Mouse (Mus musculus) layer of hippocampus, adult 9-10 months (tissue): ENCODE data around the gene Gm20388.
A peak's percentile ranks its signal among the peaks of the same experiment; 100 is the strongest.

Source experiments
- DNase-seq: peaks from one replicate; pipeline ENCODE4 v3.0.0; 2022; ENCODE audit warnings: low spot score

Gene Gm20388

DNA sequence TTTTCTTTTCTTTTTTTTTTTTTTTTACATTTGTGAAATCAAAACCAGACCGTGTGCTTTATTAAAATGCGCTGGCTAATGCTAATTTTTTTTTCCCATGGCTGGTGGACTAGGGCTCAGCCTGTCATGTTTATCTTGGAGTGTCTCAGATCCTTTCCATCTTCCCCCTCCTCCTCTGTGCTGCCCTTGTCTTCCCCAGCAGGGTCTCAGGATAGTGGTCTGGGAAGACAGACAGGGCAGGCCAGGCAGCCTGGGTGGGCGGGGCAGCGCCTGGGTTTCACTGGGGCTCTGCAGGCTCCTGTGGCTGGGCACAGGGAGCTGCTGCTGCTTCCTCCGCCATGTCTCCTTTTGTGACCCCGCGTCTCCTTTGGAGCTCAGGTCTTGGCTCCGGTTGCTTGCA is 2191.6 kb downstream of the Gm20388 start:
- DNase-seq: no peak

DNA sequence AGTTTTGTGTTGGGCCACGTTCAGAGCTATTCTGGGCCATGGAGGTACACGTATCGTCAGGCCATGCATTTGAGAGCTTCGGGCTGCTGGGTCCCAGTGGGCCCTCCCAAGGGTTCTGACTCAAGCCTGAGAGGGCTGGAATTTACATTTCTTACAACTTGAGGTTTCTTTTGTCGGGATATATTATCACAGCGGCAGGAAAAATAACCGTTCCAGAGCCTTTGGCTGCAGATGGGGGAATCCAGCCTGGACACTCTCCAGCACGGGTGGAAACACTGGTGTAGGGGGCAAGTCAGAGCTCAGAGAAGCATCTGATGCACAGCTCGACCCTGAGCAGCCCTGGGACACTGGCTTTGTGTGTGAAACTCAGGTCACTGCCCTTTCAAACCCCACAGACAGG is 2192.6 kb downstream of the Gm20388 start:
- no peak for DNase-seq

- no peak for DNase-seq
These were observed 2194.0 kb downstream of the Gm20388 start for GRCm38 (mm10) chr8:122104658-122105057.

- DNase-seq: peak; percentile 39
These were observed 2195.6 kb downstream of the Gm20388 start for GRCm38 (mm10) chr8:122106270-122106669.

- DNase-seq: no peak
These were observed 2199.7 kb downstream of the Gm20388 start for GRCm38 (mm10) chr8:122110240-122110866.

GRCm38 (mm10) chr8:122110867-122111253 is 2200.2 kb downstream of the Gm20388 start:
- DNase-seq: no peak

GRCm38 (mm10) chr8:122111745-122112144 is 2201.1 kb downstream of the Gm20388 start:
- DNase-seq: no peak

DNA sequence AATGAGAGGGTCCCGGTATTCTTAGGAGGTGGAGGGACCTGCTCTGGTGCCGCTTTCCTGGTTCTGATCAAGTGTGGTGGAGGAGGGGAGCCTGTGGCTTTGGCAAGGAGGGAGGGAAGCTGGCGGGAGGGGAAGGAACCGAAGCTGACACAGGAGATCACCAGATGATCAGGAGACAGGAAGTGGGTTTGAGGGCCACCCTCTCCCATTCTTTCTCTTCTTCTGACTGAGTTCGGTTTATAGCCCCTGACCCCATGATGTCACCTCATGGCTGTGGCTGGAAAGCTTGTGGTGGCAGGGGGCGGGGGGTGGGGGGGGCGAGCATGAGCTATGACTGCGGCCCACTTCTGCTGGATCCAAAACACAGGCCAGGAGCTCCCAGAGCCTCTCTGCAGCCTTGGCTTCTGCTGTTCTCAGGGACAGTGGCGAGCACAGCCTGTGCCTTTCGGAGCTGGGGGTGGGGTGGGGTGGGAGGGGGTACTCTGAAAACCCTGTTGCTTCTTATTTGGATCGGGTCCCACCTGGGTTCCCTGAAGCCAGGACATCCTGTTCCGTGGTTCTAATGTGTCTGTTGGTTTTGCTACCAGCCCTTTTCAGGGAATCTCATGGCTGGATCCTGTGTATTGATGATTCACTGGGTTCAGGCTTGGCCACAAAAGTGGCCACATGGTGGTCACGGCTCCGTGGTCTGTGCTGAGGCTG is 2201.8 kb downstream of the Gm20388 start:
- DNase-seq: no peak

DNA sequence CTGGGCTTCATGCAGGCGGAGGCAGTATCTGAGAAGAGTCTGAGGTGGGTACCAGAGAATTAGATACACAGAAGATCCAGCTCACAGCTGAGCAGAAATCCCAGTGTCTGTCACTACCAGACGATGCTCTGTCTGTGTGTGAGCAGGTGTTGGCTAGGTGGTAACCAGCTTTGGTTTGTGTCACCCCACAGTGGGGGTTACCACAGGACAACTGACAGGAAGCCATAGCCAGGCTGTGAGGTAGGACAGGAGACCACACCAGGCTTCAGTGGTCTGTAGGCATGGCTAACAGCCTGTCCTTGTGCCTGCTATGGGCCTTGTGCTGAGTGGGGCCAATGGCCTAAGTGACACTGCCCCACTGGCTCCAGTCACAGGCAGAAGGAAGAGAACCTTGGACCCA is 2204.2 kb downstream of the Gm20388 start:
- DNase-seq: no peak

GRCm38 (mm10) chr8:122116716-122117357 is 2206.2 kb downstream of the Gm20388 start:
- no peak for DNase-seq

GRCm38 (mm10) chr8:122118097-122118496 is 2207.5 kb downstream of the Gm20388 start:
- no peak for DNase-seq

DNA sequence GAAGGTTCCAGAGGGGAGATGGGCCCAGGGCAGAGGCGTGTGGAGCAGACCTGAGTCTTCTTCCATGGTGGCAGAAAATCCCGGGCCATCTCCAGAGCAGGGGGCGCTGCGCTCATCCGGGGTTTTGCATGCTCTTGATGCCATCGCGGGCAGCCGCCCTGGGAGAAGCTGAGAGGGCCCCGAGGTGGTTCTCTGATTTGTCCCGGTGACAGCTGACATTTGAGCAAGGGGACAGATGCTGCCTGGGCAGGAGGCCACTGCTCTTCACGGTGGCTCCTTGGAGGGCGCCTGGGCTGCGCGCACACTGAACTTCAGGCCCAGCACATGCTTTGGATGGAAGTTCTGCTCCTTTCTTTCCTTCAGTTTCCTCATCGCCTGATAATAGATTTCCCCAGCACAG is 2207.9 kb downstream of the Gm20388 start:
- DNase-seq: no peak

DNA sequence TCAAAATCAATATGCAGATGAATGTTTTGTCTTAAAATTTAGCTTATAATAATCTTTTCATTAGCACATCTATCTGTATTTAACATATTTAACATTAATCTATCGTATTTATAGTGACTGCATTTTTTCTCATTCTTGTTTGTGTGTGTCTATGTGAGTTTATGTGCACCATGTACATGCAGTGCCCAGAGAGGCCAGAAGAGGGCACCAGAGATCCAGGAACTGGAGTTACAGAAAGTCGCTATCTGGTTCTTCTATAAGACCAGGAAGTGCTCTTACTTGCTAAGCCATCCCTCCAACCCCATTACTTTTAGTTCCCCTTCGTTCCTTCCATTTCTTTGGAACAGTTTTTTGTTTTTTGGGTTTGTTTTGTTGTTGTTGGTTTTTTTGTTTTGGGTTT is 2213.7 kb downstream of the Gm20388 start:
- DNase-seq: no peak

DNA sequence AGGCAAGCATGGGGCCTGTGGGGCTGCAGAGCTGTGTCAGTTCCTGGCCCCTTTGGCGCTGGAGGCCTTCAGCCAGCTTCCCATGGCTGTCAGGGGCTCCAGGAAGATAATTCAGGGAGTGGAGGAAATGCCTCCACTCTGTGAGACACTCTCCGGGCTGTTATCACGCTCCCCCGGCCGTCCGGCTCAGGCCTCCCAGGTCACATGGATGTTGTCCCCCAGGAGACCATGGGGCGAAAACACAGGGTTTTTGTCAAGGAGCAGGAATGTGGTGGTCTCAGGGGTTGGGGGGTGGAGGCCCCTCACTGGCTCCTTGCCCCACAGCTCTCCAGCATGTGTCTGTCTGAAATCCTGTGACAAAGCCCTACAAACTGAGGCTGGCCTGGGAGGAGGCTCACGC is 2216.0 kb downstream of the Gm20388 start:
- no peak for DNase-seq

DNA sequence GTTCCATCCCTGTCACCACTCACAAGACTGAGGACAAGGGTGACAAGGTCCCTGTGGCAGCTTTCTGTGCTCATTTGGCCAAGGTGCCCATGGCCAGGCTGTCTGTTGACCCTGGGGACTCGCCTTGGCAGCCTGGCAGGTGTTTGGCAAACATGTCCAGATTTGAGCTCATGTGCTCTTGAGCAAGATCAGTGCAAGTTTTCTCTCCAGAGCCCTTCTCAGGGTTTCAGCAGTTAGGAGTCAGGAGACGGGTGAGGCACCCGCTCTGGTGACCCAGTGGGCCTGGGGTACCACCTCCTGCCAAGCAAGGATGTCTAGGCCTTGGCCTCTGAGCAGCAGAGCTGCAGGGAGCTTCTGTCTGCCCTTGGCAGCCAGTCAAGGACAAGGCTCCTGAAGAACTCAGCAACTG is 2223.5 kb downstream of the Gm20388 start:
- no peak for DNase-seq

DNA sequence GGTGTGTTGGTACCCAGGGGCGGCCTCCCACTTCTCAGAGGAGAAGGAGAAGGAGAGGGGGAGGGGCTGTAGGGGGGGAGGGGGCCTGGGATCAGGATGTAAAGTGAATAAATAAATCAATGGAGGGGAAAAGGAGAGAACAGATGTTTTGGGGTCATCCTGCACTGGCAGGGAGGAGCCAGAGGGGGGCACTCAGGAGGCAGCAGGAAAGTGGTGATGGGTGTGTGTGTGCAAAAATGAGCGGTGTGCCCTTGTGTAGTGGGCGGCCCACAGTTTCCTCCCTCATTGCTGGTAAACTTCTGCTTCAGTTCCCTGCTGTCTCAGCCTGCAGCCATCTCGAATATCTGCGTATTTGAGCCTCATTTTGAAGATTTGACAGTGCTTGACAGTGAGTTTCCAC is 2224.9 kb downstream of the Gm20388 start:
- DNase-seq: no peak

DNA sequence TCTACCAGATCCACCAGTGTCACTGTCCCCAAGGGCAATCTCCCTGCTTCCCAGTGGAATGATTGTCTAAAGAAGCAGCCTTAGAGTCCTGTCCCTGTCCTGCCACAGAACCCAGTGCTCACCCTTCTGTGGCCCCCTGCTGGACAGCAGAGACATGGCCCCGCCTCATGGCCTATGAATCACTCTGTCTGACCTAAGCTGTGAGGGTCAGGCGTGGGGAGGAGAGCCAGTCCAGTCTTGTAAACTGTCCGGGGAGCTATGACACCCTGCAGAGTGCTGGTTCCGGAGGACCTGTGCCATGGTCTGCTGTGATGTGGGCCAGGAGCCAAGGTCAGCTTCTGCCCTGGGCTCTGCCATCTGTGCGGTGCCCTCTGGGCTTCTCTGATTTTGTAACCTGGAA is 2229.1 kb downstream of the Gm20388 start:
- DNase-seq: no peak

DNA sequence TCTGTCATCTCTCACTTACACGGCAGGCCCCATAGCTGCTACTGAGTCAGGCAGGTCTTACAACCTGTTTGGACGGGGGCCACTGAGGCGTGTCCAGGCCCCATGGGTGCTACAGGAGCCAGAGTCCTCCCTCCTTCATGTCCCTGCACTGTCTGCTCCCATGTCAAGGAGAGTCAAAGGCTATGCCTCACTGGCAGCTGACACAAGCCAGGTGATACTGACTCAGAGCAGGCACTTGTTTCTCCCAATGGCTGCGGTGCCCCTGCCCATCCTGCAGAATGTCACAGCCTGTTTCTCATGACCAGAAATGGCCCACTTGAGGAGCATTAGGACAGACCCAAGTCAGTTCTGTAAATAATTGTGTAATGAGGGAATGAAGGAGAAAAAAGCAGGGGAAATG is 2229.8 kb downstream of the Gm20388 start:
- no peak for DNase-seq

- DNase-seq: no peak
These were observed 2231.8 kb downstream of the Gm20388 start for GRCm38 (mm10) chr8:122142428-122142827.

- DNase-seq: no peak
These were observed 2232.6 kb downstream of the Gm20388 start for GRCm38 (mm10) chr8:122143231-122143630.

- DNase-seq: no peak
These were observed 2234.2 kb downstream of the Gm20388 start for GRCm38 (mm10) chr8:122144729-122145311.

GRCm38 (mm10) chr8:122149045-122149444 is 2238.4 kb downstream of the Gm20388 start:
- no peak for DNase-seq

DNA sequence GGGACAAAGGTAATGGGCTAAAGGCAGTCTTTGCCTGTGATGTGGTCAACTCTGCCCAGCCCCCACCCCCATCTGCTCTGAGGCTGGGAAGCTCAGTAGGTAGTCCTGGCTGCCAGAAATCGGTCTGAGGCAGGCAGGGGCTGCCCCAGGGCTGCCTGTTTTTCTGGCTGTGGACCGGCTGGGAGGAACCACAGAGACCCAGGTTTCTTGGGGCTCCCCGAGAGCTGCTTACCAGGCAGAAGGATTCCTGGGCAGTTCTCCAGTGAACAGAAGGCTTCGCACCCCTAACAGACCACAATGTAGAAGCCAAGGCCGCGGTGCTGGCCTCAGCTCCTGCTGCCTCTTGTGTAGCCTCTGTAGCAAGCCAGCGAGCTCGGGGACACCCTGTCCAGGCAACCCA is 2239.0 kb downstream of the Gm20388 start:
- DNase-seq: no peak
